Mouse (Mus musculus): ENCODE measurements around the gene Flad1. TPM values are rescaled to one million over a fixed set of nuclear protein-coding genes. Genes with fewer than 3 reads are reported as not detected.

Flad1 gene
- polyA plus RNA-seq, 2 experiments: 26.8 to 32.8 TPM

DNA sequence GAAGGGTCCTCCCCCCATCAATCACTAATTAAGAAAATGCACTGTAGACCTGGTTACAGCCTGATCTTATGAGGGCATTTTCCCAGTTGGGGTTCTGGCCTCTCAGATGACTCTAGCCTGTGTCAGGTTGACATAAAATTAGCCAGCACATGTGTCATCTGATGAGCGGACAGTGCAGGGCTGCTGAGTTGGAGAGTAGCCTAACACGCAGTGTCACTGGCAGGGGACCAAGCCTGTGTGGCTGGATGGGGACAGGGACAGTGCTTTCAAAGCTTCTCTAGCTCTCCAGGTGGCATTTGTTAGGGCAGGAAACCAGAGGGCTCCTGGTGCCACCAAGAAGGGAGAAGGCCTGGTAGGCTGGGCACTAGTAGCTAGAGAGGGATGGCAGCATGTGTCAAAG is 29.0 kb upstream of the Flad1 start:
- TF ChIP-seq POLR2A (IDR thresholded peaks at IDR 0.05; ENCODE audit: borderline replicate concordance, extremely low read depth, insufficient read depth, insufficient read length): no peak
- no peaks in the 10 kb centered on the region for H3K27me3 ChIP-seq (ENCODE audit: control insufficient read depth, insufficient read depth, low read length)
- no peak overlapping the region for H3K27ac ChIP-seq (replicated peaks; ENCODE audit: low read depth, low read length)
- peaks cover 16% of the 10 kb centered on the region for H3K36me3 ChIP-seq (ENCODE audit: control insufficient read depth, insufficient read depth, low read length)
- no peak for DNase-seq (ENCODE audit: low spot score)
- no peak overlapping the region for H3K9ac ChIP-seq (ENCODE audit: low read depth, low read length, severe bottlenecking)
- 85% methylated on average over 2 of the region's 2 CpGs for WGBS
- H3K4me1 ChIP-seq (ENCODE audit: control insufficient read depth, insufficient read depth, low read length): peaks cover 7% of the 10 kb centered on the region
- no peaks in the 10 kb centered on the region for H3K9me3 ChIP-seq (ENCODE audit: control insufficient read depth, low read length)
- no peak overlapping the region for H3K4me3 ChIP-seq (replicated peaks; ENCODE audit: low read length)
- no peak overlapping the region for H3K4me2 ChIP-seq (replicated peaks; ENCODE audit: low read depth, low read length, severe bottlenecking)
- no peak for ATAC-seq (ENCODE audit: low FRiP score, low read depth)

DNA sequence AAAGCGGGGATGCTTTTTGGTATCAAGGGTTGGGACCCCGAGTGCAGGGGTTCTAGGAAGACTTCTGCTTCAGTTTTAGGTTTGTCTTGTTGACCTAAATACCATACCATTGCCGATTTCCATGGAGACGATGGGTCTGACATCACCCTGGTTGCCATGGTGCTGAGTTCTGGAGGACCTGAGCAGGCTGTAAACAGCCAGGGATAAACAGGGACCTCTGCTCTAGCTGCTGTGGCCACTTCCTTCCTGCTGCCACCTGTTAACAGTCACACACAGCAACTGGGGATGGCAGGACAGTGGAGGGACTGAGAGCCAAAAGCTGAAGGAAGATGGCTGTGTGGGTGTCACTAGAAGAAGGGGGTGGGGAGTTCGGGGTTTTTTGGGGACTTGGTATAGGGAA is 25.6 kb upstream of the Flad1 start:
- H3K4me1 ChIP-seq (ENCODE audit: control insufficient read depth, insufficient read depth, low read length): peaks cover 7% of the 10 kb centered on the region
- no peak for DNase-seq (ENCODE audit: low spot score)
- H3K27me3 ChIP-seq (ENCODE audit: control insufficient read depth, insufficient read depth, low read length): no peaks in the 10 kb centered on the region
- peak overlapping the region; percentile 60 for H3K4me2 ChIP-seq (replicated peaks; ENCODE audit: low read depth, low read length, severe bottlenecking)
- peak overlapping the region; percentile 46 for H3K4me3 ChIP-seq (replicated peaks; ENCODE audit: low read length)
- H3K27ac ChIP-seq (replicated peaks; ENCODE audit: low read depth, low read length): no peak overlapping the region
- 33% methylated on average over 5 of the region's 5 CpGs for WGBS
- no peaks in the 10 kb centered on the region for H3K9me3 ChIP-seq (ENCODE audit: control insufficient read depth, low read length)
- no peak for TF ChIP-seq POLR2A (IDR thresholded peaks at IDR 0.05; ENCODE audit: borderline replicate concordance, extremely low read depth, insufficient read depth, insufficient read length)
- ATAC-seq (ENCODE audit: low FRiP score, low read depth): 0 out of 2 replicates have a peak, but pooled peaks have one; percentile 6
- peaks cover 25% of the 10 kb centered on the region for H3K36me3 ChIP-seq (ENCODE audit: control insufficient read depth, insufficient read depth, low read length)
- peak overlapping the region; percentile 53 for H3K9ac ChIP-seq (ENCODE audit: low read depth, low read length, severe bottlenecking)

DNA sequence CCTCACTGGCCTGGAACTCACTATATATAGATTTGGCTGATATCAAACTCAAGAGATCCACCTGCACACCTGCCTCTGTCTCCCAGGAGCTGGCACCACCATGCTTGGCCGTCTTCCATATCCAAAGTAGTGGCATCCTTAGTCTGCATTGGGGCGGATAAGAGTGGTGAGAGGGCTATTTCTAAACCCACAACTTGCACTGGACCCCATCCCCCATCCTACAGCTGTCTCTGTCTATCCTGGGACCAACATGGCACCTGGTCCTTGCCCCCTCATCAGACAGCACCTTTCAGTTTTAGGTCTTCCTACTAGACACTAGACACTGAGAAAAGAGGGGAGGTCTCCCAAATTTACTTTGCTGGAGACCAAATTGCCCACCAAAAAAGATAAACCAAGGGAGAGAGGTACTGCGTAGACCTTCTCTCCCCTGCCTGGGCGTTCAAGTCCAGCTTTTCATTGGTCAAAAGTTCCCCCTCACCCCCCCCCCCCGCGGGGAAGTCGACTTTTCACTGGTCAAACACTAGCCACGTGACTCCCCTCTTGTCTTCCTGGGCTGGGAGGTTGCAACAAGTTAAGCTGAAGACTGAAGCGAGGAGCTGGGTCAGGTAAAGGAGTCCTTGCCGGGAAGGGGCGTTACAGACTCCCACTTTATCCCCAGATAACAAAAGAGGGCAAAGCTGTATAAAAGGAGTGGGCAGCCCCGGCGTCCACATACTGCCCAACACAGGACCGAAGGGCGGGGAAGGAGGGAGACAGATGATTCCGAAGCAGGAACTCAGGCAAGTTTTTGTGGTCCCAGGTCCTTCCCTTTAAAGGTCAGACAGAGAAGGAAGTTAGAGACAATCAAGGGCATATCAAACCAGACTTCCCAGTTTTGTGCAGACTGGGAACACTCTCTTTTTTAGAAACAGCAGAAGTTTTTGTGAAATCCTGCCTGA is 24.8 kb upstream of the Flad1 start, which contains the start of gene Pbxip1:
TSS of gene Pbxip1 (plus strand) at position 531 of the 938 bp plus-strand sequence.
- Histone ChIP-seq H3K9me3 (ENCODE audit: control insufficient read depth, low read length) (no peaks in the 10 kb centered on the region), H3K9ac (ENCODE audit: low read depth, low read length, severe bottlenecking) (peak within 1 kb of the TSS; percentile 53), H3K4me3 (replicated peaks; ENCODE audit: low read length) (peak within 1 kb of the TSS; percentile 46), H3K4me2 (replicated peaks; ENCODE audit: low read depth, low read length, severe bottlenecking) (peak within 1 kb of the TSS; percentile 60), H3K27me3 (ENCODE audit: control insufficient read depth, insufficient read depth, low read length) (no peaks in the 10 kb centered on the region), H3K4me1 (ENCODE audit: control insufficient read depth, insufficient read depth, low read length) (peaks cover 10% of the 10 kb centered on the region), H3K27ac (replicated peaks; ENCODE audit: low read depth, low read length) (no peak within 1 kb of the TSS; the same call in 1 of the 2 replicates), H3K36me3 (ENCODE audit: control insufficient read depth, insufficient read depth, low read length) (peaks cover 28% of the 10 kb centered on the region)
- ATAC-seq (ENCODE audit: low FRiP score, low read depth) (peak; percentile 92), DNase-seq (ENCODE audit: low spot score) (peak; percentile 84)
- no peak for TF ChIP-seq POLR2A (IDR thresholded peaks at IDR 0.05; ENCODE audit: borderline replicate concordance, extremely low read depth, insufficient read depth, insufficient read length)
- WGBS: 6% methylated on average over 16 of the region's 16 CpGs

- Histone ChIP-seq H3K9me3 (ENCODE audit: control insufficient read depth, low read length) (no peaks in the 10 kb centered on the region), H3K9ac (ENCODE audit: low read depth, low read length, severe bottlenecking) (no peak overlapping the region), H3K4me1 (ENCODE audit: control insufficient read depth, insufficient read depth, low read length) (peaks cover 16% of the 10 kb centered on the region), H3K36me3 (ENCODE audit: control insufficient read depth, insufficient read depth, low read length) (peaks cover 26% of the 10 kb centered on the region), H3K4me3 (replicated peaks; ENCODE audit: low read length) (no peak overlapping the region), H3K4me2 (replicated peaks; ENCODE audit: low read depth, low read length, severe bottlenecking) (no peak overlapping the region), H3K27me3 (ENCODE audit: control insufficient read depth, insufficient read depth, low read length) (no peaks in the 10 kb centered on the region), H3K27ac (replicated peaks; ENCODE audit: low read depth, low read length) (peak overlapping the region; percentile 55; the same call in 1 of the 2 replicates)
- 63% methylated on average over 7 of the region's 7 CpGs for WGBS
- no peak for DNase-seq (ENCODE audit: low spot score)
- ATAC-seq (ENCODE audit: low FRiP score, low read depth): no peak
- TF ChIP-seq POLR2A (IDR thresholded peaks at IDR 0.05; ENCODE audit: borderline replicate concordance, extremely low read depth, insufficient read depth, insufficient read length): no peak
These were observed 23.4 kb upstream of the Flad1 start for GRCm38 (mm10) chr3:89435041-89435440.

DNA sequence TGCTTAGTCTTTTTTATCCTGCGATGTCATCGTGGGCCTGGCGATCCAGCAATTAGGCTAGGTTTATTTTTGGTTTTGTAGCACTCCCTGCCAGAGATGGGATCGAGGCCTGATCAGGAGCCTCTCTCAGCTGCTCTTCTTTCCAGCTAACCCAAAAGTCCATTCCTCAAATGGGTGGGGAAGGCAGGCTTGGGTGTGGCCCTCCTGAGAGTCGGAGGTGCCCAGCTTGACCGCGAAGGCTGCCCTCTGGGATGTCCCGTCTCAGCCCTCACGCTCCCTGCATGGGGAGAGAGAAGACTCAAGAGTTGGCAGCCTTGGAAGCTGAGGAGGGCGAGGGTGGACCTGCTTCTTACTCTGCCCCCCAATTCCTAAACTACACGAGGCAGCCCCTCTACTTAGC is 22.9 kb upstream of the Flad1 start:
- ATAC-seq (ENCODE audit: low FRiP score, low read depth) (no peak), DNase-seq (ENCODE audit: low spot score) (no peak)
- Histone ChIP-seq H3K4me2 (replicated peaks; ENCODE audit: low read depth, low read length, severe bottlenecking) (no peak overlapping the region), H3K36me3 (ENCODE audit: control insufficient read depth, insufficient read depth, low read length) (peaks cover 26% of the 10 kb centered on the region), H3K9ac (ENCODE audit: low read depth, low read length, severe bottlenecking) (no peak overlapping the region), H3K4me3 (replicated peaks; ENCODE audit: low read length) (no peak overlapping the region), H3K27ac (replicated peaks; ENCODE audit: low read depth, low read length) (peak overlapping the region; percentile 55; the same call in 1 of the 2 replicates), H3K4me1 (ENCODE audit: control insufficient read depth, insufficient read depth, low read length) (peaks cover 16% of the 10 kb centered on the region), H3K27me3 (ENCODE audit: control insufficient read depth, insufficient read depth, low read length) (no peaks in the 10 kb centered on the region), H3K9me3 (ENCODE audit: control insufficient read depth, low read length) (no peaks in the 10 kb centered on the region)
- 81% methylated on average over 11 of the region's 11 CpGs for WGBS
- no peak for TF ChIP-seq POLR2A (IDR thresholded peaks at IDR 0.05; ENCODE audit: borderline replicate concordance, extremely low read depth, insufficient read depth, insufficient read length)
